Comparison of ENCODE assay signal across 15 mouse cellular contexts in genomic region chr13:46626608-46627007, GRCm38 (mm10). TPM values are rescaled to one million over a fixed set of nuclear protein-coding genes. Genes with fewer than 3 reads are reported as not detected.
DNase-seq lines count a peak whose midpoint lies in the region; ATAC-seq and TF ChIP-seq lines count a peak whose summit lies in the region.
"Had no signal": no experiment of that assay in that cellular context is flagged by ENCODE, and none has a peak within 500 bp of the region (broad histone marks: within the 10 kb centered on the region; RNA-seq: fewer than 3 reads in every experiment).

No protein-coding gene starts in this region.

- no peak for ATAC-seq in Patski
- ATAC-seq: forebrain, embryonic 16.5 days; inflammation-experienced regulatory T-cells, adult 6 months had no signal

- H3K27me3 ChIP-seq in heart, adult 2 months (ENCODE audit: control insufficient read depth, insufficient read depth, low read length), result no peaks in the 10 kb centered on the region
- H3K27me3 ChIP-seq in Patski, result peaks cover 8% of the 10 kb centered on the region
- no peaks in the 10 kb centered on the region for H3K27me3 ChIP-seq in cerebellum, adult 2 months (ENCODE audit: control insufficient read depth, insufficient read depth, low read length)
- H3K27me3 ChIP-seq: lung, embryonic 15.5 days had no signal

- H3K9ac ChIP-seq in heart, adult 2 months (ENCODE audit: low read depth, low read length), result no peak overlapping the region
- H3K9ac ChIP-seq: lung, embryonic 15.5 days had no signal

- no peak for DNase-seq in heart, adult 2 months
- no peak for DNase-seq in heart, postnatal 10 days
- DNase-seq in 3134 (ENCODE audit: extremely low read depth, insufficient read length, low spot score), result peak; percentile 4
- peak; percentile 48 for DNase-seq in Patski (ENCODE audit: low read depth, low spot score)
- DNase-seq in cerebellum, adult 2 months, result no peak
- DNase-seq in cerebellum, postnatal 36 days, result no peak
- DNase-seq: cerebellum, adult 11-12 months; layer of hippocampus, postnatal 36 days; midbrain, embryonic 14.5 days; thymus, postnatal 25 days had no signal

- H3K27ac ChIP-seq in heart, adult 2 months, result peak overlapping the region; percentile 17; the same call in 1 of the 2 replicates
- peak overlapping the region; percentile 40; the same call in 1 of the 2 replicates for H3K27ac ChIP-seq in brown adipose tissue, adult 24 weeks (replicated peaks; ENCODE audit: low read depth, low read length)
- no peak overlapping the region for H3K27ac ChIP-seq in cerebellum, adult 2 months (ENCODE audit: insufficient read depth, low read length)
- H3K27ac ChIP-seq: limb, embryonic 10.5 days; lung, embryonic 15.5 days had no signal

- CTCF ChIA-PET in Patski (lab: Charles Lee), result no interaction called here

- intact Hi-C loops in heart, adult 2 months (cut with DNase I), result no loop called here
- intact Hi-C loops in heart, postnatal 10 days (cut with DNase I), result no loop called here

- WGBS in heart, adult 2 months, result 60% methylated on average over 9 of the region's 9 CpGs
- WGBS in cerebellum, adult 2 months, result 83% methylated on average over 9 of the region's 9 CpGs

- no peaks in the 10 kb centered on the region for H3K4me1 ChIP-seq in heart, adult 2 months (ENCODE audit: control insufficient read depth, insufficient read depth, low read length)
- 0 out of 2 replicates have a peak, but pooled peaks cover 3% of the 10 kb centered on the region for H3K4me1 ChIP-seq in brown adipose tissue, adult 24 weeks (ENCODE audit: control insufficient read depth, insufficient read depth, insufficient read length, low read length)
- no peaks in the 10 kb centered on the region for H3K4me1 ChIP-seq in cerebellum, adult 2 months (ENCODE audit: control insufficient read depth, insufficient read depth, low read length)
- H3K4me1 ChIP-seq: limb, embryonic 10.5 days; lung, embryonic 15.5 days had no signal

- no peaks in the 10 kb centered on the region for H3K36me3 ChIP-seq in heart, adult 2 months (ENCODE audit: control insufficient read depth, insufficient read depth, low read length)
- H3K36me3 ChIP-seq: limb, embryonic 10.5 days; lung, embryonic 15.5 days had no signal

- in situ Hi-C loops in Patski (cut with MboI; ENCODE audit: low pct_unique_long_range_greater_than_20kb), result no loop called here

- POLR2A ChIA-PET in Patski (lab: Charles Lee), result no interaction called here

- TF ChIP-seq EP300 in heart, adult 2 months (IDR thresholded peaks at IDR 0.05; ENCODE audit: insufficient read depth, low read depth, low read length), result no peak

- no peak overlapping the region for H3K4me3 ChIP-seq in heart, adult 2 months
- no peak overlapping the region for H3K4me3 ChIP-seq in brown adipose tissue, adult 24 weeks (ENCODE audit: insufficient read depth, low read depth, low read length)
- no peak overlapping the region for H3K4me3 ChIP-seq in cerebellum, adult 2 months (replicated peaks; ENCODE audit: insufficient read depth, low read depth, low read length)
- H3K4me3 ChIP-seq: limb, embryonic 10.5 days; lung, embryonic 15.5 days had no signal

- no peak for TF ChIP-seq POLR2A in heart, adult 2 months (IDR thresholded peaks at IDR 0.05; ENCODE audit: insufficient read depth, low read depth, low read length)
- TF ChIP-seq POLR2A in cerebellum, adult 2 months (IDR thresholded peaks at IDR 0.05; ENCODE audit: borderline replicate concordance, insufficient read depth, low read length), result no peak

- H3K79me2 ChIP-seq in heart, adult 2 months (replicated peaks; ENCODE audit: control insufficient read depth, insufficient read depth, low read length), result no peaks in the 10 kb centered on the region

- TF ChIP-seq CTCF in heart, adult 2 months (IDR thresholded peaks at IDR 0.05), result no peak
- no peak for TF ChIP-seq CTCF in Patski (IDR thresholded peaks at IDR 0.05)
- no peak for TF ChIP-seq CTCF in cerebellum, adult 2 months (IDR thresholded peaks at IDR 0.05; ENCODE audit: borderline replicate concordance, insufficient read depth, low read depth, low read length)

RNA-seq across cellular contexts. Expression of gene Fam8a1, which starts 42.7 kb away (rescaled TPM):
- total RNA-seq in heart, adult 2 months (2021), result 10 to 100 TPM; 32.7 to 38.3 TPM
- 9.7 and 17.4 TPM in 2 replicates for polyA plus RNA-seq in heart, adult 2 months (2012; rRNA removed)
- 10 to 100 TPM; 44.7 to 44.8 TPM for total RNA-seq in heart, postnatal 10 days (2021)
- polyA plus RNA-seq in Patski (2021), result 52.0 TPM
- polyA plus RNA-seq in brown adipose tissue, adult 24 weeks (2012; ENCODE audit: insufficient read depth, insufficient read length, missing spikeins), result 30.1 and 31.7 TPM in 2 replicates
- 38.7 and 41.9 TPM in 2 replicates for polyA plus RNA-seq in cerebellum, adult 2 months (2012; rRNA removed)

Comparison
In these comparisons a context has a peak if more than half of its experiments do, and no peak if none do; other contexts are left out.
1. DNase-seq: peak in 3134 (single experiment) and Patski (single experiment); none in heart, adult 2 months (0 of 2), heart, postnatal 10 days (0 of 2), cerebellum, adult 2 months (0 of 2) and cerebellum, postnatal 36 days (0 of 2).